Mouse (Mus musculus) liver, embryonic 14.5 days (tissue): ENCODE measurements around the gene Gm13178.

Experiments
- CTCF ChIP-seq: IDR thresholded peaks from 2 replicates; pipeline ENCODE4 v1.5.1; 2016; ENCODE audit warnings: antibody characterized with exemption, low read depth, control low read depth
- EP300 ChIP-seq: IDR thresholded peaks from 2 replicates; pipeline ENCODE4 v1.6.1; 2016; ENCODE audit warnings: antibody characterized with exemption, low read depth

GRCm38 (mm10) chr4:144718288-144718687 lies 2.9 kb downstream of the Gm13178 start:
- TF ChIP-seq CTCF (no peak), EP300 (no peak)
